Comparison of ENCODE assay signal across 24 mouse cellular contexts in the genomic region with DNA sequence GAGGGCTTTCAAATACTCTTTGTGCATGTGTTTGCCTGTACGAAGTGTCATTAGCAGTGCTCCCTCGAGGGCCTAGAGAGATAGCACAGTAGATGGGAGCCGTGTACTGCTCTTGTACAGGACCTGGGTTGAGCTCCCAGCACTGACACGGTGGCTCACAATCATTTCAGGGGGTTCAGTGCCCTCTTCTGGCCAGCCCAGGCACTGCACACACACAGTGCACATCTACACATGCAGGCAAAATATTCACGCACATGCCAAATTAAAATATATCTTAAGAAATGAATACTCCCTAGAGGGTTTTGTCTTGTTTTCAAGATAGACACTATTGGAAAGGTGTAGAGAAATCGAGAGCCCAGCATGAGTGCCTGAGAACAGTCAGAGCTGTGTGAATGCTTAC. TPM values are rescaled to one million over a fixed set of nuclear protein-coding genes. Genes with fewer than 3 reads are reported as not detected.
DNase-seq lines count a peak whose midpoint lies in the region; ATAC-seq and TF ChIP-seq lines count a peak whose summit lies in the region.
"Had no signal": no experiment of that assay in that cellular context is flagged by ENCODE, and none has a peak within 500 bp of the region (broad histone marks: within the 10 kb centered on the region; RNA-seq: fewer than 3 reads in every experiment).

No protein-coding gene starts in this region.

- H3K4me3 ChIP-seq in cerebellum, adult 2 months (replicated peaks; ENCODE audit: insufficient read depth, low read depth, low read length), result no peak overlapping the region
- H3K4me3 ChIP-seq in layer of hippocampus, adult 2 months, result no peak overlapping the region
- H3K4me3 ChIP-seq in megakaryocyte, embryonic 14.5 days (replicated peaks), result peak overlapping the region; percentile 15
- no peak overlapping the region for H3K4me3 ChIP-seq in stomach, postnatal 0 days (ENCODE audit: low read depth, low read length)
- H3K4me3 ChIP-seq: kidney, embryonic 15.5 days; left cerebral cortex, adult 2 months; midbrain, embryonic 13.5 days had no signal

- 89% methylated on average over 6 of the region's 6 CpGs for WGBS in cerebellum, adult 2 months
- 92% methylated on average over 6 of the region's 6 CpGs for WGBS in stomach, postnatal 0 days

- DNase-seq in cerebellum, adult 2 months, result no peak
- DNase-seq in layer of hippocampus, adult 2 months (ENCODE audit: low spot score in 2 of 2), result no peak
- DNase-seq in layer of hippocampus, postnatal 25 days (ENCODE audit: extremely low spot score in 1 of 2, low spot score in 1 of 2), result no peak
- DNase-seq in stomach, postnatal 0 days (ENCODE audit: low spot score), result no peak
- DNase-seq: adrenal gland, postnatal 14 days; cerebellum, adult 9-10 months; kidney, postnatal 4 days; layer of hippocampus, adult 9-11 months; left cerebral cortex, postnatal 4 days; liver; thymus, postnatal 14 days had no signal

- TF ChIP-seq CTCF in cerebellum, adult 2 months (IDR thresholded peaks at IDR 0.05; ENCODE audit: borderline replicate concordance, insufficient read depth, low read depth, low read length), result peak; percentile 18; the same call in 1 of the 2 replicates
- TF ChIP-seq CTCF in layer of hippocampus, adult 2 months (conservative IDR thresholded peaks at IDR 0.05), result peak; percentile 55
- peak; percentile 25; the same call in 1 of the 2 replicates for TF ChIP-seq CTCF in stomach, postnatal 0 days (IDR thresholded peaks at IDR 0.05; ENCODE audit: low read depth)

- H3K4me2 ChIP-seq in stomach, postnatal 0 days (replicated peaks; ENCODE audit: low read depth), result no peak overlapping the region
- H3K4me2 ChIP-seq: heart, embryonic 11.5 days; kidney, embryonic 15.5 days; midbrain, embryonic 13.5 days had no signal

- H3K4me1 ChIP-seq in cerebellum, adult 2 months (ENCODE audit: control insufficient read depth, insufficient read depth, low read length), result peaks cover 6% of the 10 kb centered on the region
- H3K4me1 ChIP-seq in megakaryocyte, embryonic 14.5 days, result no peaks in the 10 kb centered on the region
- H3K4me1 ChIP-seq in stomach, postnatal 0 days (replicated peaks; ENCODE audit: control insufficient read depth, insufficient read depth), result no peaks in the 10 kb centered on the region
- H3K4me1 ChIP-seq: kidney, embryonic 15.5 days; midbrain, embryonic 13.5 days had no signal

- TF ChIP-seq EP300 in stomach, postnatal 0 days (optimal IDR thresholded peaks at IDR 0.05), result no peak

- TF ChIP-seq POLR2A in cerebellum, adult 2 months (IDR thresholded peaks at IDR 0.05; ENCODE audit: borderline replicate concordance, insufficient read depth, low read length), result no peak

- peaks cover 12% of the 10 kb centered on the region for H3K9me3 ChIP-seq in megakaryocyte, embryonic 14.5 days
- no peaks in the 10 kb centered on the region for H3K9me3 ChIP-seq in stomach, postnatal 0 days (ENCODE audit: control insufficient read depth, low read length)
- H3K9me3 ChIP-seq: midbrain, embryonic 13.5 days had no signal

- no peak overlapping the region for H3K9ac ChIP-seq in stomach, postnatal 0 days (ENCODE audit: low read length)
- H3K9ac ChIP-seq: kidney, embryonic 15.5 days; midbrain, embryonic 13.5 days had no signal

- no peak for ATAC-seq in cerebellum, adult (ENCODE audit: insufficient number of reproducible peaks, low FRiP score, low TSS enrichment)
- ATAC-seq in megakaryocyte, adult 5-6 weeks (ENCODE audit: poor library complexity, severe bottlenecking), result no peak
- ATAC-seq in stomach, postnatal 0 days (ENCODE audit: low FRiP score, low TSS enrichment), result no peak
- ATAC-seq in activated CD4-positive, CD25-positive, alpha-beta regulatory T cell, adult 4 months, result no peak
- ATAC-seq: forebrain, embryonic 16.5 days; hindbrain, embryonic 16.5 days; intestine, embryonic 16.5 days; midbrain, embryonic 13.5 days had no signal

- H3K27me3 ChIP-seq in cerebellum, adult 2 months (ENCODE audit: control insufficient read depth, insufficient read depth, low read length), result no peaks in the 10 kb centered on the region
- peaks cover 19% of the 10 kb centered on the region for H3K27me3 ChIP-seq in megakaryocyte, embryonic 14.5 days (replicated peaks)
- H3K27me3 ChIP-seq in stomach, postnatal 0 days (ENCODE audit: control insufficient read depth, insufficient read depth, low read length), result no peaks in the 10 kb centered on the region
- H3K27me3 ChIP-seq: kidney, embryonic 15.5 days; midbrain, embryonic 13.5 days had no signal

- no peak overlapping the region for H3K27ac ChIP-seq in cerebellum, adult 2 months (ENCODE audit: insufficient read depth, low read length)
- no peak overlapping the region for H3K27ac ChIP-seq in layer of hippocampus, adult 2 months
- no peak overlapping the region for H3K27ac ChIP-seq in stomach, postnatal 0 days (replicated peaks)
- H3K27ac ChIP-seq: kidney, embryonic 15.5 days; left cerebral cortex, adult 2 months; midbrain, embryonic 13.5 days had no signal

- no peaks in the 10 kb centered on the region for H3K36me3 ChIP-seq in megakaryocyte, embryonic 14.5 days (replicated peaks; ENCODE audit: low read length)
- no peaks in the 10 kb centered on the region for H3K36me3 ChIP-seq in stomach, postnatal 0 days (ENCODE audit: control insufficient read depth, insufficient read depth, low read length)
- H3K36me3 ChIP-seq: kidney, embryonic 15.5 days; midbrain, embryonic 13.5 days had no signal

RNA-seq across cellular contexts. Expression of gene Slc4a4, which starts 10.0 kb away (rescaled TPM):
- 114 and 118 TPM in 2 replicates for polyA plus RNA-seq in cerebellum, adult 2 months (2012; rRNA removed)
- 100 to 1,000 TPM; 154 to 161 TPM for total RNA-seq in layer of hippocampus, adult 2 months (2021)
- 100 to 1,000 TPM; 139 to 170 TPM for total RNA-seq in layer of hippocampus, postnatal 25 days (2021)
- polyA plus RNA-seq in megakaryocyte, embryonic 14.5 days (2012; ENCODE audit: insufficient read depth, low replicate concordance), result not detected in 2 replicates
- total RNA-seq in megakaryocyte, adult 5-6 weeks (2015), result not detected in 2 replicates
- not detected in 2 replicates for total RNA-seq in megakaryocyte, adult 5-6 weeks (2017)
- 6.2 and 6.3 TPM in 2 replicates for polyA plus RNA-seq in stomach, postnatal 0 days (2015; fragmentation: Nextera tagmentation; extraction: Ambion mirVana)
- polyA plus RNA-seq in activated CD4-positive, CD25-positive, alpha-beta regulatory T cell, adult 4 months (2017; shearing (Covaris generic)), result under 1 TPM in 1 of 2 experiments, not detected in 1; 0.07 TPM
- total RNA-seq: megakaryocyte progenitor cell, adult 5-6 weeks; monocyte, adult 5-6 weeks had no signal

Comparison
In these comparisons a context has a peak if more than half of its experiments do, and no peak if none do; other contexts are left out.
1. RNA of gene Slc4a4, which starts 10.0 kb away (polyA plus RNA-seq): 114 to 118 TPM in cerebellum, adult 2 months; 6.2 to 6.3 TPM in stomach, postnatal 0 days, 0.07 TPM in activated CD4-positive, CD25-positive, alpha-beta regulatory T cell, adult 4 months and not detected in megakaryocyte, embryonic 14.5 days; every median in the first group is over 10 times any median in the second.
2. Peak in every context shown above with its lines, with median percentiles within 50 percentile points of each other: CTCF ChIP-seq.